Mouse (Mus musculus): Measurements from ENCODE around the gene Tespa1. TPM values are rescaled to one million over a fixed set of nuclear protein-coding genes. Genes with fewer than 3 reads are reported as not detected.
"Not testable (repeated sequence)": the region's sequence is repeated elsewhere in the genome, so short reads cannot be mapped to it uniquely, and the experiment has no call there.

Tespa1 gene
- 0.52 and 0.62 TPM in 2 replicates for polyA plus RNA-seq (2015; fragmentation: Nextera tagmentation; extraction: Ambion mirVana)

DNA sequence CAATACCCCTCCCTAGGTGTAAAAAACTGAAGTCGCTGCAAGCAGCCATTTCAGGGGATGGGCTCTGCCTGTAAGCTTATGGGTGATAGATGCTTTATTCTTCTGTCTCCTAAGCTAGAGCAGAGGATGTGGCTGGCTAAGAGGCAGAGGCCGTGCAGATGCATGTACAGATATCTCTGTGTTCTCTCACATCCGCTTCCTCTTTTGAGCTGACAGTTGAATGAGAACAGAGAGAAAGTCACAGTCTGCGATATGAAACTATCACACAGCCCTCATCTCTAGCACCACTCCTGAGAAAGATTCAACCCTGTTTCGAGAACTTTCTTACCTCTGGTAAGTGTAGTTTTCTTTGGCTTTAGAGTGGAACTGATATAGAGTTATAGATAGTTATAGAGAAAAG lies at the start of gene Tespa1:
Gene Tespa1 (plus strand): TSS at position 234 of the 400 bp plus-strand sequence.
- Histone ChIP-seq H3K4me1 (no peaks in the 10 kb centered on the region), H3K9me3 (no peaks in the 10 kb centered on the region), H3K27ac (no peak within 1 kb of the TSS), H3K4me2 (no peak within 1 kb of the TSS), H3K27me3 (no peaks in the 10 kb centered on the region), H3K36me3 (no peaks in the 10 kb centered on the region), H3K4me3 (no peak within 1 kb of the TSS), H3K9ac (no peak within 1 kb of the TSS)
- ATAC-seq (ENCODE audit: insufficient number of reproducible peaks, insufficient read depth, low FRiP score, low TSS enrichment, low read depth) = no peak
- WGBS = 84% methylated on average over 5 of the region's 5 CpGs

- Histone ChIP-seq H3K4me2 (no peak overlapping the region), H3K4me1 (no peaks in the 10 kb centered on the region), H3K36me3 (no peaks in the 10 kb centered on the region), H3K9me3 (no peaks in the 10 kb centered on the region), H3K27me3 (no peaks in the 10 kb centered on the region), H3K9ac (no peak overlapping the region), H3K27ac (no peak overlapping the region), H3K4me3 (no peak overlapping the region)
- WGBS = 55% methylated on average over 2 of the region's 2 CpGs
- no peak for ATAC-seq (ENCODE audit: insufficient number of reproducible peaks, insufficient read depth, low FRiP score, low TSS enrichment, low read depth)
Observed at GRCm38 (mm10) chr10:130275759-130276158, 46.9 kb upstream of the Tespa1 start.

GRCm38 (mm10) chr10:130276496-130276895 lies 46.2 kb upstream of the Tespa1 start:
- Histone ChIP-seq H3K4me1 (no peaks in the 10 kb centered on the region), H3K9me3 (no peaks in the 10 kb centered on the region), H3K4me2 (no peak overlapping the region), H3K27ac (no peak overlapping the region), H3K4me3 (no peak overlapping the region), H3K36me3 (no peaks in the 10 kb centered on the region), H3K27me3 (no peaks in the 10 kb centered on the region), H3K9ac (no peak overlapping the region)
- no peak for ATAC-seq (ENCODE audit: insufficient number of reproducible peaks, insufficient read depth, low FRiP score, low TSS enrichment, low read depth)
- WGBS = 79% methylated on average over 2 of the region's 2 CpGs

- no peak within 1 kb of the TSS for H3K4me3 ChIP-seq
- no peaks in the 10 kb centered on the region for H3K4me1 ChIP-seq
- no peak for ATAC-seq (ENCODE audit: insufficient number of reproducible peaks, insufficient read depth, low FRiP score, low TSS enrichment, low read depth)
- no peaks in the 10 kb centered on the region for H3K27me3 ChIP-seq
- WGBS = under 1% methylated on average over 7 of the region's 7 CpGs
- no peak within 1 kb of the TSS for H3K4me2 ChIP-seq
- no peak within 1 kb of the TSS for H3K27ac ChIP-seq
- no peaks in the 10 kb centered on the region for H3K9me3 ChIP-seq
- H3K9ac ChIP-seq = no peak within 1 kb of the TSS
- no peaks in the 10 kb centered on the region for H3K36me3 ChIP-seq
Observed at GRCm38 (mm10) chr10:130280066-130280465, 42.6 kb upstream of the Tespa1 start, which contains the start of gene Neurod4. Gene Neurod4, minus strand, starts transcription at chr10:130280240.

DNA sequence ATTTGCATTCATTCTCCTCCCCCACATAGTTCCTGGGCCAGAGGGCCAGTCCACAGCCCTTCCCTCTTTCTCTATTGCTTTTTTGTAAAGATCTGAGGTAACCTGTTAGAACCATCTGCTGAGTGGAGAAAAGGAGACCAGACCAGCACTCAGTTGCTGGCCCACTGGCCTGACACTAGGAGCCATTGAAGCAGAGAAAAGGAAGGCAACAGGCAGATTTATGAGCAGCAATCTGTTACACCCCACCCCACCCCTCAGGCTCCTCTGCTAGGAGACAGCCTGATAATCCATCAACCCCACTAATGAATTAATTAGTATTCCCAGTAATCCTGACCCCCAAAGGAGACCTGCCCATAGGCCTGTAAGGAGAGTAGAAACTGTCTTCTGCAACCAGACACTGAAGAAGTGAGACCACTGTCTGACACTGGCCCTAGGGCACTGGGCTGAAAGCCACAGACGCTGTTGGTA lies 40.7 kb upstream of the Tespa1 start:
- no peaks in the 10 kb centered on the region for H3K36me3 ChIP-seq
- H3K4me2 ChIP-seq = no peak overlapping the region
- no peak for ATAC-seq (ENCODE audit: insufficient number of reproducible peaks, insufficient read depth, low FRiP score, low TSS enrichment, low read depth)
- no peak overlapping the region for H3K27ac ChIP-seq
- no peak overlapping the region for H3K4me3 ChIP-seq
- no peaks in the 10 kb centered on the region for H3K4me1 ChIP-seq
- H3K9ac ChIP-seq = no peak overlapping the region
- 0% methylated on average over 1 of the region's 1 CpGs for WGBS
- no peaks in the 10 kb centered on the region for H3K9me3 ChIP-seq
- H3K27me3 ChIP-seq = no peaks in the 10 kb centered on the region

- H3K36me3 ChIP-seq = no peaks in the 10 kb centered on the region
- H3K4me3 ChIP-seq = no peak overlapping the region
- no peaks in the 10 kb centered on the region for H3K4me1 ChIP-seq
- no peaks in the 10 kb centered on the region for H3K27me3 ChIP-seq
- H3K4me2 ChIP-seq = no peak overlapping the region
- H3K9me3 ChIP-seq = no peaks in the 10 kb centered on the region
- H3K9ac ChIP-seq = no peak overlapping the region
- no peak for ATAC-seq (ENCODE audit: insufficient number of reproducible peaks, insufficient read depth, low FRiP score, low TSS enrichment, low read depth)
- H3K27ac ChIP-seq = no peak overlapping the region
- 60% methylated on average over 1 of the region's 1 CpGs for WGBS
Observed at GRCm38 (mm10) chr10:130287201-130287600, 35.5 kb upstream of the Tespa1 start.

- Histone ChIP-seq H3K9me3 (no peaks in the 10 kb centered on the region), H3K4me3 (no peak overlapping the region), H3K9ac (no peak overlapping the region), H3K4me2 (no peak overlapping the region), H3K27me3 (no peaks in the 10 kb centered on the region), H3K27ac (no peak overlapping the region), H3K36me3 (no peaks in the 10 kb centered on the region), H3K4me1 (no peaks in the 10 kb centered on the region)
- WGBS = 54% methylated on average over 3 of the region's 3 CpGs
- ATAC-seq (ENCODE audit: insufficient number of reproducible peaks, insufficient read depth, low FRiP score, low TSS enrichment, low read depth) = no peak
Observed at GRCm38 (mm10) chr10:130288007-130288406, 34.7 kb upstream of the Tespa1 start.

DNA sequence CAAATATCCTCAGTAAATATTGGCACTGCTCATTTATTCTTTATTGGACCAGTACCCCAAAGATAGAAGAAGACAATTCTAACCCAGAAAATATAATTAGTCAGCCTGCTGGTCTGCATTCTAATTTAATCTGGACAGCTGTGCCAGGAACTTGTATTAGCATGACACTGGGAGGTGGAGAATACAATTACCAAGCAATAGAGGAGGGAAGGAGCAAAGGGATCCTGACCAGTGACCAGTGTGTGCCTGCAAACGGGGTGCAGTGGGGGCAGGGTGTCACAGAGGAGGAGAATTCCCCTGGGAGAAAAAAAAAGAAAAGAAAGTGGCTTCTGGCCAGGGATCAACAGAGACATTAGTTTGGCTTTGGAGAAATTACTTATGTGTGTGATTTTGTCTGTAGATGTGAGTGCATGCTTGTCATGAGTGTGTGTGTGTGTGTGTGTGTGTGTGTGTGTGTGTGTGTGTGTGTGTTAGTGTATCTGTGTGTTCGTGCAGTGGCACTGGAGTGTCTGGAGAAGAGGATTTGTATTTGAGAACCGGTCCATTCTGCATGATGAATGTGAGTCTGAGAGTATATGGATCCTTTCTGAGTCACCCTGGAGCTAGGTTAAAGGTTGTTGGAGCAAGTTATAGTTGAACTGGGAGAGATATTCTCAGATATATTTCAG lies 28.8 kb upstream of the Tespa1 start:
- no peak for ATAC-seq (ENCODE audit: insufficient number of reproducible peaks, insufficient read depth, low FRiP score, low TSS enrichment, low read depth)
- H3K36me3 ChIP-seq = no peaks in the 10 kb centered on the region
- H3K9ac ChIP-seq = no peak overlapping the region
- no peak overlapping the region for H3K4me2 ChIP-seq
- no peak overlapping the region for H3K4me3 ChIP-seq
- H3K9me3 ChIP-seq = no peaks in the 10 kb centered on the region
- peaks cover 3% of the 10 kb centered on the region; the same call in 1 of the 2 replicates for H3K4me1 ChIP-seq
- no peaks in the 10 kb centered on the region for H3K27me3 ChIP-seq
- WGBS = 22% methylated on average over 3 of the region's 3 CpGs
- H3K27ac ChIP-seq = no peak overlapping the region

GRCm38 (mm10) chr10:130298748-130299147 lies 23.9 kb upstream of the Tespa1 start:
- not testable (repeated sequence) for H3K4me1 ChIP-seq; H3K4me3 ChIP-seq; H3K4me2 ChIP-seq; ATAC-seq (ENCODE audit: insufficient number of reproducible peaks, insufficient read depth, low FRiP score, low TSS enrichment, low read depth); H3K27ac ChIP-seq; H3K27me3 ChIP-seq; H3K36me3 ChIP-seq; H3K9me3 ChIP-seq; H3K9ac ChIP-seq
- WGBS = 16% methylated on average over 4 of the region's 4 CpGs

- not testable (repeated sequence) for H3K27ac ChIP-seq; H3K4me3 ChIP-seq; H3K4me1 ChIP-seq; H3K4me2 ChIP-seq; H3K27me3 ChIP-seq; H3K9me3 ChIP-seq; H3K9ac ChIP-seq; ATAC-seq (ENCODE audit: insufficient number of reproducible peaks, insufficient read depth, low FRiP score, low TSS enrichment, low read depth); H3K36me3 ChIP-seq
- 82% methylated on average over 4 of the region's 5 CpGs for WGBS
Observed at GRCm38 (mm10) chr10:130304138-130304537, 18.5 kb upstream of the Tespa1 start.

DNA sequence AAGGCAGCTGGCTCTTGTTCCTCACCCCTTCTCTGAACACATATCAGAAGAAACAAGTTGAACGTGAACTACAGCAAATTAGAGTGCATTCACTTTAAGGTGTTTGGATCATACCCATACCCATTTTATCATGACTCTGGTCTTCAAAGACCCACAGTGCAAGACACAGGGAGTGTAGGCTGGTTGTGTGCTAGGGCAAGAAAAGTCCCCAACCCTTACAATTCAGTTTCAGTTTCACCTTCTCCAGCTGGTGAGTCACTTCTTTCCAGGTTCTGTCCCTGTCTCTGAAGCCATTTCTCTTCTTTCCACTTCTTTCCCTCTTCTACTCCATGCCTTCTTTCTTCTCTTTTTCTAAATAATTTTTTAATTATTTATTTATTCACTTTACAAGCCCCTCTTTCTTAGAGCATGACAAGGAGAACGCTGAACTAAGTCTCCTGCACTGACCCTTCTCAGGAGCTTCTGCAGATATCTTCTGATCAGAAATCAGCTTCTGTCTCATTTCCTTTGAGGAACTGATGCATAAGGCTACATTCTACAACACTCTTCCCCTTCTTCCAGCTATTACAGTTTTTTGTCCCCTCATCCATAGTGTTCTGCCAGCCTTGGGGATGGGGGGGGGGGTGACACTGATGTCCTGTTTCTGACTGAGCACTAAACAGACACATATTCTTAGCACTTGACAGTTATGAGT lies 11.0 kb upstream of the Tespa1 start:
- ATAC-seq (ENCODE audit: insufficient number of reproducible peaks, insufficient read depth, low FRiP score, low TSS enrichment, low read depth) = no peak
- H3K27me3 ChIP-seq = no peaks in the 10 kb centered on the region
- no peak overlapping the region for H3K4me3 ChIP-seq
- no peaks in the 10 kb centered on the region for H3K4me1 ChIP-seq
- no peaks in the 10 kb centered on the region for H3K36me3 ChIP-seq
- no peak overlapping the region for H3K4me2 ChIP-seq
- no peak overlapping the region for H3K9ac ChIP-seq
- H3K27ac ChIP-seq = no peak overlapping the region
- 88% methylated on average over 2 of the region's 2 CpGs for WGBS
- no peaks in the 10 kb centered on the region for H3K9me3 ChIP-seq

- 75% methylated on average over 1 of the region's 1 CpGs for WGBS
- no peaks in the 10 kb centered on the region for H3K27me3 ChIP-seq
- H3K27ac ChIP-seq = no peak overlapping the region
- H3K4me3 ChIP-seq = no peak overlapping the region
- no peak overlapping the region for H3K9ac ChIP-seq
- no peaks in the 10 kb centered on the region for H3K9me3 ChIP-seq
- H3K4me1 ChIP-seq = no peaks in the 10 kb centered on the region
- no peak for ATAC-seq (ENCODE audit: insufficient number of reproducible peaks, insufficient read depth, low FRiP score, low TSS enrichment, low read depth)
- H3K36me3 ChIP-seq = no peaks in the 10 kb centered on the region
- H3K4me2 ChIP-seq = no peak overlapping the region
Observed at GRCm38 (mm10) chr10:130313531-130313930, 9.1 kb upstream of the Tespa1 start.
